Mouse (Mus musculus) midbrain, postnatal 0 days (tissue): ENCODE data around the gene Kl. TPM values are rescaled to one million over a fixed set of nuclear protein-coding genes. Genes with fewer than 3 reads are reported as not detected.

ENCODE experiments used
- ATAC-seq: fragments of 200-750 bp; cut with Nextera tagmentation; 2 replicates; pipeline ENCODE4 v1.8.0; 2017; ENCODE audit warnings: moderate number of reproducible peaks, mild to moderate bottlenecking, moderate TSS enrichment, moderate library complexity; ENCODE audit not compliant: low FRiP score
- DNase-seq: peaks from one replicate; pipeline ENCODE4 v3.0.0-alpha.2; 2015; ENCODE audit warnings: low spot score
- H3K27ac ChIP-seq: fragments of 300-500 bp; sonication (generic); 2 replicates; pipeline ENCODE4 v1.5.1; 2014; ENCODE audit warnings: low read depth, mild to moderate bottlenecking, low read length, mixed read lengths
- H3K27me3 ChIP-seq: fragments of 300-500 bp; sonication (generic); 2 replicates; pipeline ENCODE4 v1.6.1; 2014; ENCODE audit warnings: low read length, control low read depth, mixed read lengths; ENCODE audit not compliant: insufficient read depth
- H3K36me3 ChIP-seq: fragments of 300-500 bp; sonication (generic); 2 replicates; pipeline ENCODE4 v1.6.1; 2014; ENCODE audit warnings: low read length, control low read depth, mixed read lengths; ENCODE audit not compliant: insufficient read depth
- H3K4me1 ChIP-seq: fragments of 300-500 bp; sonication (generic); 2 replicates; pipeline ENCODE4 v1.6.1; 2014; ENCODE audit warnings: mild to moderate bottlenecking, control low read depth, antibody characterized with exemption, low read length, mixed read lengths; ENCODE audit not compliant: insufficient read depth
- H3K4me2 ChIP-seq: fragments of 300-500 bp; sonication (generic); 2 replicates; pipeline ENCODE4 v1.6.1; 2014; ENCODE audit warnings: low read depth, mild to moderate bottlenecking, low read length, mixed read lengths; ENCODE audit not compliant: poor library complexity, severe bottlenecking
- H3K4me3 ChIP-seq: fragments of 300-500 bp; sonication (generic); 2 replicates; pipeline ENCODE4 v1.5.1; 2014; ENCODE audit warnings: low read depth, mild to moderate bottlenecking, low read length, moderate library complexity
- H3K9ac ChIP-seq: fragments of 300-500 bp; sonication (generic); replicated peaks from 2 replicates; pipeline ENCODE4 v1.6.1; 2014; ENCODE audit warnings: mild to moderate bottlenecking, low read length, moderate library complexity, mixed read lengths; ENCODE audit not compliant: poor library complexity, severe bottlenecking
- H3K9me3 ChIP-seq: fragments of 300-500 bp; sonication (generic); 2 replicates; pipeline ENCODE4 v1.6.1; 2016; ENCODE audit warnings: low read length, control low read depth
- CTCF ChIP-seq: IDR thresholded peaks from 2 replicates; pipeline ENCODE4 v1.5.1; 2016; ENCODE audit warnings: antibody characterized with exemption, mild to moderate bottlenecking
- WGBS: fragments of 180-500 bp; shearing (Covaris S2); extraction: QIAGEN DNeasy Blood & Tissue Kit; methylation state at CpG from one replicate; pipeline ENCODE4 v1.1.7; 2014; 5-methylcytosine and 5-hydroxymethylcytosine counted together
- polyA plus RNA-seq: library from polyadenylated mRNA; unstranded; fragments of >200 nt; fragmentation: Nextera tagmentation; extraction: Ambion mirVana; gene quantifications from 2 replicates; pipeline ENCODE4 v1.2.1, GENCODE M21; 2015
- total RNA-seq: library from RNA; depleted of rRNA; stranded (reverse); fragments of >200 nt; gene quantifications from 2 replicates; pipeline ENCODE4 v1.2.3, GENCODE M21; 2014

The Kl gene
- total and polyA plus RNA-seq, 2 experiments from 2014 or later = 0.41 to 2.3 TPM

- Histone ChIP-seq H3K27ac (no peak overlapping the region), H3K27me3 (no peaks in the 10 kb centered on the region), H3K9me3 (no peaks in the 10 kb centered on the region), H3K36me3 (no peaks in the 10 kb centered on the region), H3K4me3 (no peak overlapping the region), H3K4me1 (peaks cover 13% of the 10 kb centered on the region; the same call in 1 of the 2 replicates), H3K9ac (no peak overlapping the region), H3K4me2 (no peak overlapping the region)
- no peak for TF ChIP-seq CTCF
- DNase-seq = no peak
- WGBS = 80% methylated on average over 2 of the region's 2 CpGs
- ATAC-seq = no peak
These were observed 72.1 kb downstream of the Kl start for GRCm38 (mm10) chr5:151024483-151024882.

- H3K4me3 ChIP-seq = no peak overlapping the region
- WGBS = 97% methylated on average over 4 of the region's 4 CpGs
- DNase-seq (no peak), ATAC-seq (no peak)
- no peak overlapping the region for H3K9ac ChIP-seq
- no peak for TF ChIP-seq CTCF
- no peak overlapping the region for H3K4me2 ChIP-seq
- no peaks in the 10 kb centered on the region for H3K36me3 ChIP-seq
- no peaks in the 10 kb centered on the region for H3K27me3 ChIP-seq
- no peaks in the 10 kb centered on the region for H3K9me3 ChIP-seq
- no peak overlapping the region for H3K27ac ChIP-seq
- H3K4me1 ChIP-seq = peaks cover 9% of the 10 kb centered on the region; the same call in 1 of the 2 replicates
These were observed 73.7 kb downstream of the Kl start for GRCm38 (mm10) chr5:151026069-151026468.

DNA sequence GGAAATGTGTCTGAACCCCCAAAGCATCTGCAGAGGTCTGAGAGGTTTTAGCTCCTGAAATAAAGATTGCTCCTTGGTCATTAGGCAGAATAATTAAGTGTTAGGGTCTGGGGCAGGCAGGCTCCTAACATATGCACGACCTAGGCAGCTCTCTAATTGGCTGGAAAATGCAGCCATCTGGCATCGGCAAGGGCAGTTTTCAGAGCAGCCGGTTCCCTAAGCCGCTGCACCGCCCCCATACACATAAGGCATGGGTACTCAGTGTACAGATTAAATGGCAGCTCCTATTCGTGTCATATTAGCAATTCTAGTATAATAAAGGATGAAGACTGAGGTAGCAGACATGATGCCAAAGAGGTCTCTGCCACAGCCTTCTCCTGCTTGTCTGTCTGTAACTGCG, 74.8 kb downstream of the Kl start:
- no peak; the same call in 1 of the 2 replicates for ATAC-seq
- H3K4me3 ChIP-seq = no peak overlapping the region
- H3K4me2 ChIP-seq = no peak overlapping the region
- peaks cover 9% of the 10 kb centered on the region; the same call in 1 of the 2 replicates for H3K4me1 ChIP-seq
- no peak for TF ChIP-seq CTCF
- WGBS = 31% methylated on average over 7 of the region's 7 CpGs
- H3K9ac ChIP-seq = no peak overlapping the region
- no peaks in the 10 kb centered on the region for H3K36me3 ChIP-seq
- peak; percentile 71 for DNase-seq
- no peak overlapping the region for H3K27ac ChIP-seq
- no peaks in the 10 kb centered on the region for H3K9me3 ChIP-seq
- no peaks in the 10 kb centered on the region for H3K27me3 ChIP-seq

DNA sequence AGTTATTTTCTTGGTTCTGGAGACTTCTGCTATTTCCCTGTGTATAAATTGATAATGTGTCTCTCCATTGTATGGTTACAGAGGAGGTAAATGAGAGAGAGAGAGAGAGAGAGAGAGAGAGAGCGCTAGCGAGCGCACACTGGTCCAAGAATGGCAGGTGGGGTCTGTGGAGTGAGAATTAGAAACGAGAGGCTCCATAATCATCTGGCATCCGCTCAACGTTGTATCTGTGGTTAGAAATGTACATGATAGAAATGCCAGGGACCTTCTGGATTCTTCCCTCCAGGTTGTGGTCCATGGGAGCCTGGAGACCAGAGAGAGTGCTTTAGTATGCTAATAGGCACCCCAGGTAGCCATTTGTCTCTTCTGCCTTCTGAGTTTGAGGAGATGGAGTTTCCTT, 76.5 kb downstream of the Kl start:
- 69% methylated on average over 6 of the region's 6 CpGs for WGBS
- no peak overlapping the region for H3K4me3 ChIP-seq

GRCm38 (mm10) chr5:151034715-151035512, 82.5 kb downstream of the Kl start:
- no peak for TF ChIP-seq CTCF
- H3K36me3 ChIP-seq = no peaks in the 10 kb centered on the region
- ATAC-seq (no peak), DNase-seq (peak; percentile 56)
- no peaks in the 10 kb centered on the region for H3K27me3 ChIP-seq
- H3K4me1 ChIP-seq = no peaks in the 10 kb centered on the region
- no peak overlapping the region for H3K4me2 ChIP-seq
- WGBS = 70% methylated on average over 9 of the region's 9 CpGs
- no peaks in the 10 kb centered on the region for H3K9me3 ChIP-seq
- no peak overlapping the region for H3K4me3 ChIP-seq
- no peak overlapping the region for H3K9ac ChIP-seq
- no peak overlapping the region for H3K27ac ChIP-seq

More for the DNA sequence above, 76.5 kb downstream of the Kl start:
- Histone ChIP-seq H3K4me1 (no peaks in the 10 kb centered on the region), H3K4me2 (no peak overlapping the region), H3K9ac (no peak overlapping the region), H3K27me3 (no peaks in the 10 kb centered on the region), H3K36me3 (no peaks in the 10 kb centered on the region), H3K9me3 (no peaks in the 10 kb centered on the region), H3K27ac (no peak overlapping the region)
- ATAC-seq (no peak), DNase-seq (peak; percentile 79)
- no peak for TF ChIP-seq CTCF

DNA sequence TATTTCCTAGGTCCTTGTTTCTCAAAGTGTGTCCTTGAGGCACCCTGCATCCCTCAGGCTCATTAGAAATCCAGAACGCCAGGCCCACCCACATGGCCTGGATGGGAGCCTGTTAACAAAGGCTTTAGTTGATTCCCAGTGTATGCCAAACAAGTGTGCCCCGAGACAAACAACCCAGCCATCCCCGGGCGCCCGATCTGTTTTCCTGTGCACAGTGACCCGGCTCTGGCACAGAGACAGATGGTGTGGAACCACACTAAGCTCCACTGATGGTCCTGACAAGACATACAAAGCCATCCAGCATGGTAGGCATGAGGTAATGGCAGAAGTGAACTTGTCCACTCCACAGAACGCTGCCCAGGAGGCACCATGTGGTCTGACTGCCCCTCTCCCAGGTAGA, 85.5 kb downstream of the Kl start:
- no peaks in the 10 kb centered on the region for H3K36me3 ChIP-seq
- no peak overlapping the region for H3K4me2 ChIP-seq
- no peak for TF ChIP-seq CTCF
- H3K4me3 ChIP-seq = no peak overlapping the region
- H3K9ac ChIP-seq = no peak overlapping the region
- no peaks in the 10 kb centered on the region for H3K4me1 ChIP-seq
- no peak overlapping the region for H3K27ac ChIP-seq
- H3K27me3 ChIP-seq = no peaks in the 10 kb centered on the region
- peak; percentile 29 for DNase-seq
- WGBS = 68% methylated on average over 7 of the region's 7 CpGs
- H3K9me3 ChIP-seq = no peaks in the 10 kb centered on the region
- ATAC-seq = no peak
